Mouse (Mus musculus) forebrain, embryonic 11.5 days (tissue): ENCODE measurements around the gene Bap1. TPM values are rescaled to one million over a fixed set of nuclear protein-coding genes. Genes with fewer than 3 reads are reported as not detected.

ENCODE experiments used
- ATAC-seq: fragments of 200-750 bp; cut with Nextera tagmentation; replicated peaks from 2 replicates; pipeline ENCODE4 v1.8.0; 2017; ENCODE audit warnings: moderate TSS enrichment; ENCODE audit not compliant: low FRiP score
- DNase-seq: peaks from one replicate; pipeline ENCODE4 v3.0.0-alpha.2; 2017; ENCODE audit warnings: low spot score
- H3K27ac ChIP-seq: fragments of 300-500 bp; sonication (generic); 2 replicates; pipeline ENCODE4 v1.5.1; 2014; ENCODE audit warnings: low read depth, low read length
- H3K27me3 ChIP-seq: fragments of 300-500 bp; sonication (generic); 2 replicates; pipeline ENCODE4 v1.6.1; 2014; ENCODE audit warnings: mild to moderate bottlenecking, low read length, mixed read lengths; ENCODE audit not compliant: control insufficient read depth, insufficient read depth
- H3K36me3 ChIP-seq: fragments of 300-500 bp; sonication (generic); 2 replicates; pipeline ENCODE4 v1.6.1; 2014; ENCODE audit warnings: mild to moderate bottlenecking, low read length, moderate library complexity, mixed read lengths; ENCODE audit not compliant: control insufficient read depth, insufficient read depth
- H3K4me1 ChIP-seq: fragments of 300-500 bp; sonication (generic); replicated peaks from 2 replicates; pipeline ENCODE4 v1.6.1; 2014; ENCODE audit warnings: low read length, mixed read lengths; ENCODE audit not compliant: control insufficient read depth, insufficient read depth
- H3K4me2 ChIP-seq: fragments of 300-500 bp; sonication (generic); 2 replicates; pipeline ENCODE4 v1.6.1; 2014; ENCODE audit warnings: low read depth, mild to moderate bottlenecking, low read length, moderate library complexity, mixed read lengths; ENCODE audit not compliant: severe bottlenecking
- H3K4me3 ChIP-seq: fragments of 300-500 bp; sonication (generic); 2 replicates; pipeline ENCODE4 v1.5.1; 2014; ENCODE audit warnings: low read depth, low read length
- H3K9ac ChIP-seq: fragments of 300-500 bp; sonication (generic); 2 replicates; pipeline ENCODE4 v1.6.1; 2014; ENCODE audit warnings: low read length
- H3K9me3 ChIP-seq: fragments of 300-500 bp; sonication (generic); 2 replicates; pipeline ENCODE4 v1.6.1; 2016; ENCODE audit warnings: low read length, mixed read lengths; ENCODE audit not compliant: control insufficient read depth
- WGBS: fragments of 180-500 bp; shearing (Covaris S2); extraction: QIAGEN DNeasy Blood & Tissue Kit; methylation state at CpG from one replicate; pipeline ENCODE4 v1.1.7; 2014; 5-methylcytosine and 5-hydroxymethylcytosine counted together
- polyA plus RNA-seq: library from polyadenylated mRNA; unstranded; fragments of >200 nt; fragmentation: Nextera tagmentation; extraction: Ambion mirVana; gene quantifications from 2 replicates; pipeline ENCODE4 v1.2.1, GENCODE M21; 2014

Bap1 gene
- polyA plus RNA-seq, 1 experiment from 2014 or later: 121 TPM

DNA sequence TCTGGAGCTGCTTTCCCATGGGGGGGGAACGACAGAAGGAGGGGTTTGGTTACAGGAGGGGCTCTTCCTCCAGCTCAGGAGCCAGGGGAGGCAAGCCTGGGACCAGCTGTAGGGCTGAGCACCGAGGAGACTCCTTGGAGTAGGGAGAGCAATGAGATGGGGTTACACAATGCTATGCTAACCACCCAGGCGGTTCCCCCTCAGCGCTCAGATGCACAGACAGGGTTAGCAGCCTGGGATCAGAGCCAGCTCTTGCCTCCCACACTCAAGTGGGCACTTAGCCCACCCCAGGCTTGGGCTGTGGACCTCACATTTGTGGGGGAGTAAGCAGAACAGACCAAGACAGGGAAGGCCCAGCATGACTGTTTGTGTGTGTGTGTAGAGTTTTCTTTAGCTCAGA, 24.3 kb upstream of the Bap1 start:
- Histone ChIP-seq H3K27ac (no peak overlapping the region), H3K9ac (no peak overlapping the region), H3K27me3 (no peaks in the 10 kb centered on the region), H3K9me3 (no peaks in the 10 kb centered on the region), H3K36me3 (no peaks in the 10 kb centered on the region), H3K4me2 (no peak overlapping the region), H3K4me3 (no peak overlapping the region), H3K4me1 (no peaks in the 10 kb centered on the region)
- ATAC-seq (no peak), DNase-seq (no peak)
- WGBS: 66% methylated on average over 4 of the region's 4 CpGs

DNA sequence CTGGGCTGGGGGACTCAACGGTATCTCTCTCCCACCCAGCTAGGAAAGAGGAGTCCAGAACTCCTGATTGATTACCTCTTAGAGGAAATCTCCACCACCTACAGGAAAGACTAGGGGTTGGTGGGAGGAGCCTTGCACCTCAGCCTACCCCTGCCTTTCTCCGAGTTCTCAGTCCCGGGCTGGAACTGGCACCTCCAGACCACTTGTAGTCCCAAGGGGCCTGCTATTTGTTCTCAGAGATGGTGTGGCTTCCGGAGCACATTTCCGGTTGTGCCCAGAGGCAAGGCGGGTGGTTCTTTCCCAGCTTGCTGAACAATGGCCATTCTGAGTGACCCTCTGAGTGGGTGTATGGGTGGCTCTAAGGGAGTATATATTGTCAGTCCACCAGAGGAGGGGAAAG, 23.0 kb upstream of the Bap1 start:
- Histone ChIP-seq H3K4me1 (no peaks in the 10 kb centered on the region), H3K9ac (no peak overlapping the region), H3K9me3 (no peaks in the 10 kb centered on the region), H3K27ac (no peak overlapping the region), H3K27me3 (no peaks in the 10 kb centered on the region), H3K4me2 (no peak overlapping the region), H3K4me3 (no peak overlapping the region), H3K36me3 (no peaks in the 10 kb centered on the region)
- DNase-seq (no peak), ATAC-seq (no peak)
- WGBS: 82% methylated on average over 6 of the region's 6 CpGs

GRCm38 (mm10) chr14:31230442-31230841, 20.8 kb upstream of the Bap1 start:
- no peak overlapping the region for H3K9ac ChIP-seq
- H3K27ac ChIP-seq: no peak overlapping the region
- no peak for DNase-seq

GRCm38 (mm10) chr14:31232404-31233069, 18.7 kb upstream of the Bap1 start:
- DNase-seq (no peak), ATAC-seq (no peak)
- Histone ChIP-seq H3K36me3 (no peaks in the 10 kb centered on the region), H3K9ac (no peak overlapping the region), H3K4me2 (no peak overlapping the region), H3K4me1 (no peaks in the 10 kb centered on the region), H3K4me3 (no peak overlapping the region), H3K27ac (no peak overlapping the region), H3K9me3 (no peaks in the 10 kb centered on the region), H3K27me3 (no peaks in the 10 kb centered on the region)
- 91% methylated on average over 13 of the region's 13 CpGs for WGBS

More at GRCm38 (mm10) chr14:31230442-31230841, 20.8 kb upstream of the Bap1 start:
- no peak overlapping the region for H3K4me2 ChIP-seq
- H3K4me1 ChIP-seq: no peaks in the 10 kb centered on the region
- H3K9me3 ChIP-seq: no peaks in the 10 kb centered on the region
- no peaks in the 10 kb centered on the region for H3K27me3 ChIP-seq
- H3K4me3 ChIP-seq: no peak overlapping the region
- H3K36me3 ChIP-seq: no peaks in the 10 kb centered on the region
- WGBS: 71% methylated on average over 8 of the region's 8 CpGs
- no peak for ATAC-seq

GRCm38 (mm10) chr14:31233070-31233995, 17.9 kb upstream of the Bap1 start:
- H3K4me1 ChIP-seq: no peaks in the 10 kb centered on the region
- H3K9me3 ChIP-seq: no peaks in the 10 kb centered on the region
- H3K4me2 ChIP-seq: no peak overlapping the region
- no peak for DNase-seq
- H3K27me3 ChIP-seq: no peaks in the 10 kb centered on the region
- H3K9ac ChIP-seq: no peak overlapping the region
- 93% methylated on average over 14 of the region's 14 CpGs for WGBS
- no peak for ATAC-seq
- H3K4me3 ChIP-seq: no peak overlapping the region
- no peak overlapping the region for H3K27ac ChIP-seq
- H3K36me3 ChIP-seq: no peaks in the 10 kb centered on the region

DNA sequence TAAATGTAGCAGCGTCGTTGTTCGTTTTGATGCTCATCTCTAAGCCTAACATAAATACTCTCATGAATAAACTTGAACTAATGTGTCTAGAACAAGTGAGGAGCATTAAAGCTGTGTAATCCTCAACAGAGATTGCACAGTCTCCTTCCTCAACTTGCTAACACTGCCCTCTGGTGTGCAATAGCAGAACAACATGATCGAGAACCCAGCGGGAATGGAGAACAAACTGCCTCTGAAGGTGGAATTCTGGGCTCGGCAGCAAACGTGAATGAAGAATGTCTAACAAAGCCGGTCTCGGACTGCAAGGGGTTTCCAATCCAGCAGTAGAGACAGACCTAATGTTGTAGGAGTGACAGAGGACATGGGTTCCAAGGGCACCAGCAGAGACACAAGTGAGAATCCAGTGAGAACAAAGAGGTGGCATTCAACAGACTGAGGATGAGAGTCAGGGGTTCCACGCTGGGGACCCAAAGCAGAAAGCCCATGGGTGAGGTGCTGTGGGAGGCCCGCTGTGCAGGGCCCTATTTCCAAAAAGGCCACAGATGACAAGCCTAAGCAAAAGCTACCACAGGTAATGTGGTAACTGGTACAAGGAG, 17.2 kb upstream of the Bap1 start:
- Histone ChIP-seq H3K4me1 (no peaks in the 10 kb centered on the region), H3K27me3 (no peaks in the 10 kb centered on the region), H3K27ac (no peak overlapping the region), H3K9me3 (no peaks in the 10 kb centered on the region), H3K4me2 (no peak overlapping the region), H3K4me3 (no peak overlapping the region), H3K9ac (no peak overlapping the region; the same call in 1 of the 2 replicates), H3K36me3 (no peaks in the 10 kb centered on the region)
- WGBS: 25% methylated on average over 11 of the region's 11 CpGs
- DNase-seq (peak; percentile 82), ATAC-seq (0 out of 2 replicates have a peak, but pooled peaks have one; percentile 21)

- no peak overlapping the region for H3K4me3 ChIP-seq
- H3K4me1 ChIP-seq: no peaks in the 10 kb centered on the region
- no peaks in the 10 kb centered on the region for H3K27me3 ChIP-seq
- no peak overlapping the region for H3K9ac ChIP-seq
- WGBS: 85% methylated on average over 7 of the region's 7 CpGs
- no peaks in the 10 kb centered on the region for H3K36me3 ChIP-seq
- no peaks in the 10 kb centered on the region for H3K9me3 ChIP-seq
- ATAC-seq: no peak
- no peak overlapping the region for H3K4me2 ChIP-seq
- H3K27ac ChIP-seq: no peak overlapping the region
- no peak for DNase-seq
Measured at GRCm38 (mm10) chr14:31237101-31237882, 14.0 kb upstream of the Bap1 start.

GRCm38 (mm10) chr14:31240528-31240927, 10.7 kb upstream of the Bap1 start:
- H3K4me2 ChIP-seq: no peak overlapping the region
- DNase-seq: no peak
- no peak for ATAC-seq
- H3K27me3 ChIP-seq: no peaks in the 10 kb centered on the region
- no peak overlapping the region for H3K4me3 ChIP-seq
- 75% methylated on average over 3 of the region's 3 CpGs for WGBS
- no peak overlapping the region for H3K27ac ChIP-seq
- H3K4me1 ChIP-seq: no peaks in the 10 kb centered on the region
- no peak overlapping the region for H3K9ac ChIP-seq
- H3K36me3 ChIP-seq: no peaks in the 10 kb centered on the region
- no peaks in the 10 kb centered on the region for H3K9me3 ChIP-seq
